Mouse (Mus musculus): Measurements from ENCODE around the gene Adgrg5.

Adgrg5 gene

GRCm38 (mm10) chr8:94973786-94974185, 50.3 kb downstream of the Adgrg5 start:
- DNase-seq, result no peak

DNA sequence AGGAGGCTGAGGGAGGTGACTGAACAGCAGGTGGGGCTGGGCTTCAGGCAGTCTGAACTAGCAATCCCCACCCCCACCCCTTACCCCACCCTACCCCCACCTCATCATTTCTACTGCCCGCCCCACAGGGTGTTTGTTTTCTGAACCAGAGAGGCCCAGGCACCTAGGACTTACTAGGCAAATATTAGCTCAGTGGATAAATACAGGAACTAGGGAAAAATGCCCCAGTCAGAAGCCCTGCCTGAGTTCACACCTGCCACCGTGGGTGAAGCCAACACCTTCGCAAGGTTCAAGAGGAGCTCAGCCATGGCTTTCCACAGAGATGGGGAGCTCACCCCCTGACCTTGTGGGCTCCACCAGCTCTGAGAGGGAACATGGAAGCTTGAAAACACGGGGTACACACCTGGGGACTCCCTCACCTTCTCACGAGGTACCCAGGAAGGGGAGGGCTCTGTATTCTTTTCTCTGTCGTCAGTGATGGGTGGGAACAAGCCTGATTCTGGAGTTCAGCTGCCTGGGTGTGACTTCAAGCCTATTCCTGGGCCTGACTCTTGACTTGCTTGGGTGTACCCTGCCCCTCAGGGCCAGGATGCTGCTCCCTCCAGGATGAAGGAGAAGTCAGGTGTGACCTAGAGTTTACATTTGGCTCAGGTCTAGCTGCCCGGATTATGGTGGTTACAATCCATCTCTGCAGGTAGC, 51.1 kb downstream of the Adgrg5 start, which contains the start of gene Adgrg1:
Gene Adgrg1, plus strand, starts transcription at position 285 of the 699 bp plus-strand sequence.
- no peak for DNase-seq

DNA sequence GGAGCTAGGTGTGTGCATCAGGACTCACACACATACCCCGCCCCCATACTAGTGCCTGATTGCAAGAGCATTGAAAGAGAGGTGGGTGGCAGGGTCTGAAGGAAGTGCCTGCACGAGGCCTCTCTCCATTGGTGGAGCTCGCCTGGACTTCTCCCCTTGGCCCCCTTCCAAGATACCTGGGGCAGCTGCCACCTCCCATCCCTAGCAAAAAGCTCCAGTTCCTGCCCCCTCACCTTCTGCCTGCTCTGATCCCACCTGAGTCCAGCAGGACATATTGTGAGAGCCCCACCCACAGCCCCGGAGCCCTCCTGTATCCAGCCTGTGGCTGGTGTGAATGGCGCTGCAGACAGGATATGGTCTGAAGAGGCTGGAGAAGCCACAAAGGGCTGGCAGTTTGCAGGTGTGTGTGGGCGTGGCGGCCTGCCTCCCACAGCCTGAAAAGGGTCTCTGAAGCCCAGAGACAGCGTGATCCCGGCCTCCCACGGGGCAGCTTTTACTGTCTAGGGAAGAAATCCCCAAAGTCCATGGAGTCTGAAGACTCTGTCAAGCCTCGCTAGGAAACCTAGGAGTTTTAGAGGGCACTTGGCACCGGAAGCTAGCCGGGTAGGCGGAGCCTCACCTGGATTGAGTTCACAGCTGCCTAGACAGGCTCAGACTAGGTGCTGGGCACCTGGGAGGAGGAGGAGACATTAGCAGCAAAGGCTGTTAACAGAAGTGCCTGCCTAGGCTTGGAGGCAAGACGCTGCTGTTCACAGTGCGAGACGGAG, 53.3 kb downstream of the Adgrg5 start:
- peak in 1 of 2 experiments; percentile 22 for DNase-seq

DNA sequence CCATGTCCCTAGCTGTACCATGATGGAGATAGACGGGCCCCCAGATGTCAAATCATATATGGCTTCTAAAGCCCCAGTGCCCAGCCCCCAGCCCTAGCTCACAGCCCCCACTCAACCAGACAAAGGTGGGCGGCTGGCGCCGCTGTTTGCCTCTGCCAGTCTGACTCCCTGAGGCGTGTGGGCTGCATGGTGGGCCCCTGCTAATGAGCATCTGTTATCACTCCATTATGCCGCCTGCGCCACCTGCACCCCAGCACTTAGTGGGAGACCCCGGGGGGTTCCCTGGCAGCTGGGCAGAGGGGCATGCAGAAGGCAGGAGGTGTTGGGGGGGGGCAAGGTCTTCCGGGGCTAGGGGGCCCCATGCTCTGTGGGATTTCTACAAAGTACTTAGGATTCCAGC, 54.6 kb downstream of the Adgrg5 start:
- DNase-seq, result peak in 1 of 2 experiments; percentile 66

- DNase-seq, result peak in 1 of 2 experiments; percentile 19
These were observed 55.3 kb downstream of the Adgrg5 start for GRCm38 (mm10) chr8:94978593-94979319.

DNA sequence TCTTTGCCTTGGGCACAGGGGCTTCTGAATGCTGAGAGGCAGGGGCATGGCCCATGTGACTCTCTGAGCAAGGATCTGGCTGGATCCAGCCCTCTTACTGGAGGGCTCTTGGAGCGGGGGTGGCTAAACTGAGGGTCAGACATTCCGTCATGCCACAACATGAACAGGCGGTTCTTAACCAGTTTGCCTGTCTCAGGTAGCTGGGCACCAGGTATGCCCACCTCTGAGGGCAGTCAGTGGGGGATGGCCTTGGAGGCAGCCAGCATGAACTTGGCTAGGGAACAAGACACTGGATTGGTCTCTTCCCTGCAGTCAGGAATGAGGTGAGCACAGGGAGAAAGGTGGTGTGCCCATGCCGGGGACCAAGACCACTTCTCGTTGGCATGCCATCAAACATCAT, 56.7 kb downstream of the Adgrg5 start:
- no peak for DNase-seq

GRCm38 (mm10) chr8:94980976-94981375, 57.5 kb downstream of the Adgrg5 start:
- no peak for DNase-seq

GRCm38 (mm10) chr8:94981848-94982247, 58.4 kb downstream of the Adgrg5 start:
- DNase-seq, result peak; percentile 86 to 90

DNA sequence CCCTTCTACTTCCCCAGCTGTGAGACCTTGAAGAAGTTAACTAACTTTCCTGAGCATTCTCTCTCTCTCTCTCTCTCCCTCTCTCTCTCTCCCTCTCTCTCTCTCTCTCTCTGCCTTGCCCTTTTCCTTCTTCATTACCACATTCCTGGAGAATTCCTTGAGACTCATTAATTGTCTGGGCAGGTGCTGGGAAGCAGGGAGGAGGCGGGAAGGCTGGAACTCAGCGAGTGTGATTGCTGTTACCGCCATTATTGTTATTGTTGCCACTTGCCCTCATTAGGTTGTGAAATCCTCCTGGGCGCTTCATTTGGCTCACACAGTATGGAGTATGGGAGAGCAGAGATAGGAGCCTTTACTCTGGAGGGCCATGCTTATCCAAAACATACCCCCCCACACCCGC, 59.7 kb downstream of the Adgrg5 start:
- DNase-seq, result no peak

GRCm38 (mm10) chr8:94983881-94984516, 60.5 kb downstream of the Adgrg5 start:
- DNase-seq, result peak; percentile 74 to 81

DNA sequence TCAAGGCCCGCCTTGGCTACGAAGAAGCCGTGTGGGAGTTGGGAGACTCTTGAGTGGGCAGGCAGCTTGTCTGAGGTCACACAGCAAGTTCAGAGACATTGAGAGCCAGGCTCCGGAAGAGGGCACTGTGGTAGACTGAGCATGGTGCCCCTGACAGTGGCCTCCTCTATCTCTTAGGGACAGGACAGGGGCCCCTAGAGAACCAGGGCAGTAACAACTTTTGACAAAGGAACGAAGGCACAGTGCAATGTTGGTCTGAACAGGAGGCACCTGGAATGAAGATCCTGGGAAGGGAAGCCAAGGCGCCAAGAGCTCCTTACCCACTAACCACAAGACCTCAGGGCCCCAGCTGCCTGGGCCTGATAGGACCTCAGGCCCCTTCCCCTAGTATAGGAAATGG, 61.5 kb downstream of the Adgrg5 start:
- peak in 1 of 2 experiments; percentile 45 for DNase-seq

GRCm38 (mm10) chr8:94986676-94987075, 63.2 kb downstream of the Adgrg5 start:
- DNase-seq, result peak; percentile 87 to 91

DNA sequence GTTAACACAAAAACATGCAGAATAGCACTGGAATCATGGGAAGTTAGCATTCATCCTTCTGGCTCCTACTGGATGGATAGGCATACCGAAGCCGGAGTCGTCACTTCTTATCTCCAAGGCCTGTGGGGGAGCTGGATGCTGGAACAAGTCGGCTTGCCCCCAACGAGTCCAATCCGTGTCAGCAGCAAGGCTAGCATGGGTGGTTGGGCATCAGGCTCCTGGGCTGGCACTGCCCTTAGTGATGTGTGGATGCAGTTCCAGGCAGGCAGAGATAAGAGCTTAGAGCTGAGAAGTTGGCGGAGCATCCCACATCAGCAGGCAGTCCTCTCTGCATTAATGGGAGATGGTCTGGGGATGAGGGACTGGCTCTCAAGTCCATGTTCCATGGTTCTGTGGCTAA, 64.1 kb downstream of the Adgrg5 start:
- peak in 1 of 2 experiments; percentile 46 for DNase-seq

DNA sequence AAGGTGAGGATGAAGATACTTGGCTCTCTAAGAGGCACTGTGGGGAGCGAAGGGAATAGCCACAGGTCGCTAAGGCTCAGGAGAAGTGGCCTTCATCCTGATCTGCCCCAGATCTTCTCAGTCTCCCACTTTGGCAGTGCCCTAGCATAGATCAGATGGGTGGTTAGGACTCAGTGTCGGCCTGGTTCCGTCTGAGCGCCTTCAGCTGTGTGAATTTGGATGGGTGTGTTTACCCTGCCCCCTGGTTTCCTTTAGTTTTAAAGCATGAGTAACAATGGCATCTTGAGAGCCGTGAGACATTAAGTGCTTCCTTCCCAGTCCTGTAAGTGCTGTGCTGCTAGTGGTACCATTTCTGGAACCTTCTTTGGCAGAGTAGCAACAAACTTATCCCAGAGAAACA, 65.1 kb downstream of the Adgrg5 start:
- DNase-seq, result no peak

- DNase-seq, result peak; percentile 90 to 91
These were observed 66.2 kb downstream of the Adgrg5 start for GRCm38 (mm10) chr8:94989711-94990110.

DNA sequence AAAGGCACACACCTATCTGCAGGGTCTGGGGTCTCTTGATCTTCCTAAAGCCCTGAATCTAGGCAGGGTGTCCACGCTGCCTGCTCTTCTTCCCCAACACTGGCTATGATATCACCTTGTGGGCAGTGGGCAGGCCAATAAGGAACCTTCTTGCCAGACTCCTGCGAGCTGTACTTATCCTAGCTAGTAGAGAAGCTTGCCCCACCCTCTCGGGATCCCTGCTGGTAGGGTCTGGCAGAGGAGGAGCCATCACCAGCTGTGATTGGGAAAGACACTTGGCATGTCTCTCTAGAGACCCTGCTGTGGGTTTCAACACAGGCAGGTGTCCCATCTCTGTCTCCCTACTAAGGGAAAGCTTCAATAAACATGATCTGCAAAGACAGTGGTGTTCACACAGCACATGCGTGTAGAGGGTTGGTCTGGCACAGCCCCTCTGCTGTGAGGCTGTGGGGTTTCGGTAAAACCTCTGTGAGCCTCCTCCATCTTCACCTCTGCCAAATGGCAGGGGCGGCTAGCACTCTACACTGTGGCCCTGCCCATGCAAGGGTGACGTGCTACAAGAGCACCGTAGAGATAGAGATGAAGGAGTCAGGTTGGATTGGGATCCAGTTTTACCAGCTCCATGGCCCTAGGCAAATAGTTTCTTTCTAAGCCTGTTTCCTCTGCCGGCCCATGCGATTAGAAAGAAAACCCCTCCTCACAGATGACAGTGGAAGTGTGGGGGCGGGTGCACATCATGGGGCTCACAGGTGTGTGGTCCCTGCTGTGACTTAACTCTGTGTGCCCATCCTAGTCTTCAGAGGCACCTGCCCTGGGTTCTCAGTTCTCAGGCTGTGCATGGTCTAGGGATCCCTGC, 67.3 kb downstream of the Adgrg5 start:
- peak; percentile 64 to 71 for DNase-seq

GRCm38 (mm10) chr8:94991454-94991994, 68.0 kb downstream of the Adgrg5 start:
- peak in 1 of 2 experiments; percentile 68 for DNase-seq

DNA sequence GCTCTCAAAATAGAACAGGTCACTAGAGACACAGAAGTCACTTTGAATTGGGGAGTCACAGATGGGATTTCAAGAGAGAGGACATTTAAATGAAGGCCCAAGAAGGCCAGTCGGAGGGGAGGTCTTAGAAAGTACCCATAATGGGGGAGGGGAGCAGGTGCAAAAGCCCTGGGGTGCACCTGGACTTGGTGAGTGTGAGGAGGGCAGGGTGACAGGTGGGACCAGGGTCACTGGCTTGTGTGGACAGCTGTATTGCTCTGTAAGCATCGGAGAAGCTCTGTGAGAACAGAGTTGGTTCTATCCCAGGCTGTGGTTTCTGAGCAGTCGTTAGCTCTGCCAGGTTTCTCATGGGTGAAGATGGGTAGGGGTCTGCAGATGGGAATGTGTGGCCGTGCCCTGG, 68.5 kb downstream of the Adgrg5 start:
- DNase-seq, result no peak

DNA sequence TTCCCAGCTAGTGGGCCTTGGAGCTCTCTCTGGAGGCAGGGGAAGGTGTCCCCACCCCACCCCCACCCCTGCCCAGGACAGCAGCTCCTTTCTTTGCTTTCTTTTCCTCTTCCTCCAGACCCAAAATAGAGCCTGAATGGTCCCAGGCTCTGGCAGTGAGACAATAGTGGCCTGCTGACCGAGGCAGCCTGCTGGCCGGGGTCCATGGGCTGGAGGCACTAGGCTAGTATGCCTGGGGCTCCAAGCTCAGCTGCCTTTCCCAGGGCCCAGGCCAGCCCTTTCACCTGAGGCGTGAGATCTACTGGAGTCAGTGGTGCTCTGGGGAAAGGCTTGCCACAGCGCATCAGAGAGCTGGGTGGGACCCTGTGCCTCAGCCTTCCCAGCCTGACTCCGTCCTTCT, 69.0 kb downstream of the Adgrg5 start:
- DNase-seq, result peak; percentile 85 to 91

Measured in cerebellum, postnatal 10 days (tissue).